Mouse (Mus musculus) MEL (cell line): Measurements from ENCODE around the gene Mr1. TPM values are rescaled to one million over a fixed set of nuclear protein-coding genes. Genes with fewer than 3 reads are reported as not detected.
"Not testable (repeated sequence)": the region's sequence is repeated elsewhere in the genome, so short reads cannot be mapped to it uniquely, and the experiment has no call there.

ENCODE experiments used
- DNase-seq: peaks from one replicate; pipeline ENCODE4 v3.0.0; 2011; ENCODE audit warnings: low read depth, low spot score
- H3K27ac ChIP-seq: 2 replicates; pipeline ENCODE4 v1.5.1; 2012; ENCODE audit warnings: low read depth, mild to moderate bottlenecking, control low read depth, low read length, moderate library complexity; ENCODE audit not compliant: control insufficient read depth
- H3K27me3 ChIP-seq, 2 experiments: fragments of 150-350 bp in 1 of 2; sonication (generic) in 1 of 2; 2 replicates each; pipeline ENCODE4 v1.6.1; 2012; ENCODE audit warnings: low read length in 2 of 2, mild to moderate bottlenecking in 2 of 2, improper control_type of control experiment in 1 of 2, moderate library complexity in 1 of 2; ENCODE audit not compliant: insufficient read depth in 2 of 2, control insufficient read depth in 1 of 2
- H3K36me3 ChIP-seq, 2 experiments: 2 replicates each; pipeline ENCODE4 v1.6.1; 2012 to 2014; ENCODE audit warnings: low read length in 2 of 2, improper control_type of control experiment in 1 of 2, inconsistent platforms in 1 of 2, mild to moderate bottlenecking in 1 of 2; ENCODE audit not compliant: insufficient read depth in 2 of 2, control insufficient read depth in 1 of 2
- H3K4me1 ChIP-seq, 2 experiments: fragments of 150-350 bp in 1 of 2; sonication (generic) in 1 of 2; 2 replicates each; pipeline ENCODE4 v1.6.1; 2012; ENCODE audit warnings: low read length in 2 of 2, improper control_type of control experiment in 1 of 2, mild to moderate bottlenecking in 1 of 2; ENCODE audit not compliant: insufficient read depth in 2 of 2, control insufficient read depth in 1 of 2
- H3K4me3 ChIP-seq, 2 experiments: fragments of 150-350 bp in 1 of 2; sonication (generic) in 1 of 2; 2 replicates each; pipeline ENCODE4 v1.5.1; 2012; ENCODE audit warnings: low read depth in 2 of 2, low read length in 2 of 2, mild to moderate bottlenecking in 2 of 2, moderate library complexity in 2 of 2, control low read depth in 1 of 2, improper control_type of control experiment in 1 of 2; ENCODE audit not compliant: control insufficient read depth in 1 of 2, insufficient read depth in 1 of 2
- H3K79me2 ChIP-seq: 2 replicates; pipeline ENCODE4 v1.6.1; 2012; ENCODE audit warnings: mild to moderate bottlenecking, low read length, moderate library complexity; ENCODE audit not compliant: control insufficient read depth, poor library complexity, insufficient read depth
- H3K9ac ChIP-seq: 2 replicates; pipeline ENCODE4 v1.6.1; 2012; ENCODE audit warnings: low read depth, mild to moderate bottlenecking, control low read depth, low read length, moderate library complexity; ENCODE audit not compliant: control insufficient read depth, poor library complexity, severe bottlenecking
- H3K9me3 ChIP-seq: fragments of 150-350 bp; sonication (generic); replicated peaks from 2 replicates; pipeline ENCODE4 v1.6.1; 2012; ENCODE audit warnings: mild to moderate bottlenecking, low read length, improper control_type of control experiment, moderate library complexity; ENCODE audit not compliant: insufficient read depth
- CHD1 ChIP-seq: IDR thresholded peaks from 2 replicates; pipeline ENCODE4 v1.6.1; 2012; ENCODE audit warnings: low read depth, mild to moderate bottlenecking, inconsistent platforms, low read length, improper control_type of control experiment
- E2F4 ChIP-seq: IDR thresholded peaks from 2 replicates; pipeline ENCODE4 v1.6.1; 2011; ENCODE audit warnings: low read depth, low read length, improper control_type of control experiment, borderline replicate concordance
- ELF1 ChIP-seq: IDR thresholded peaks from 2 replicates; pipeline ENCODE4 v1.6.1; 2014; ENCODE audit warnings: low read depth, mild to moderate bottlenecking, inconsistent platforms, low read length, improper control_type of control experiment, moderate library complexity
- EP300 ChIP-seq, 2 experiments: IDR thresholded peaks; 2 replicates each; pipeline ENCODE4 v1.6.1; 2011; ENCODE audit warnings: improper control_type of control experiment in 2 of 2, low read length in 2 of 2, low read depth in 1 of 2, mild to moderate bottlenecking in 1 of 2
- ETS1 ChIP-seq: IDR thresholded peaks from 2 replicates; pipeline ENCODE4 v1.6.1; 2012; ENCODE audit warnings: low read depth, mild to moderate bottlenecking, inconsistent platforms, low read length, improper control_type of control experiment, moderate library complexity
- GATA1 ChIP-seq: IDR thresholded peaks from 2 replicates; pipeline ENCODE4 v1.6.1; 2011; ENCODE audit warnings: low read depth, low read length, improper control_type of control experiment
- HCFC1 ChIP-seq: IDR thresholded peaks from 2 replicates; pipeline ENCODE4 v1.6.1; 2012; ENCODE audit warnings: low read depth, mild to moderate bottlenecking, inconsistent platforms, low read length, improper control_type of control experiment, moderate library complexity
- KAT2A ChIP-seq: conservative IDR thresholded peaks from 2 replicates; pipeline ENCODE4 v1.6.1; 2012; ENCODE audit warnings: low read depth, low read length, improper control_type of control experiment, inconsistent platforms
- MAFK ChIP-seq: IDR thresholded peaks from 2 replicates; pipeline ENCODE4 v1.6.1; 2011; ENCODE audit warnings: low read depth, mild to moderate bottlenecking, low read length, improper control_type of control experiment, borderline replicate concordance
- MAX ChIP-seq: IDR thresholded peaks from 2 replicates; pipeline ENCODE4 v1.6.1; 2011; ENCODE audit warnings: low read length, improper control_type of control experiment
- MXI1 ChIP-seq: IDR thresholded peaks from 2 replicates; pipeline ENCODE4 v1.6.1; 2011; ENCODE audit warnings: mild to moderate bottlenecking, low read depth, low read length, improper control_type of control experiment
- MYB ChIP-seq: IDR thresholded peaks from 2 replicates; pipeline ENCODE4 v1.6.1; 2011; ENCODE audit warnings: mild to moderate bottlenecking, low read depth, low read length, improper control_type of control experiment
- MYC ChIP-seq: IDR thresholded peaks from 2 replicates; pipeline ENCODE4 v1.6.1; 2011; ENCODE audit warnings: low read depth, mild to moderate bottlenecking, low read length, improper control_type of control experiment, moderate library complexity
- NELFE ChIP-seq: IDR thresholded peaks from 2 replicates; pipeline ENCODE4 v1.6.1; 2011; ENCODE audit warnings: low read depth, low read length, improper control_type of control experiment
- POLR2A ChIP-seq, 2 experiments: IDR thresholded peaks; 2 replicates each; pipeline ENCODE4 v1.6.1; 2011 to 2012; ENCODE audit warnings: low read length in 2 of 2, mild to moderate bottlenecking in 2 of 2, control low read depth in 1 of 2, improper control_type of control experiment in 1 of 2, low read depth in 1 of 2, moderate library complexity in 1 of 2; ENCODE audit not compliant: control insufficient read depth in 1 of 2, insufficient read depth in 1 of 2, poor library complexity in 1 of 2
- POLR2AphosphoS5 ChIP-seq: IDR thresholded peaks from 2 replicates; pipeline ENCODE4 v1.6.1; 2012; ENCODE audit warnings: low read depth, borderline replicate concordance, mild to moderate bottlenecking, inconsistent platforms, low read length, moderate library complexity, mixed read lengths
- RAD21 ChIP-seq: IDR thresholded peaks from 2 replicates; pipeline ENCODE4 v1.6.1; 2011; ENCODE audit warnings: mild to moderate bottlenecking, low read depth, low read length, improper control_type of control experiment
- RCOR1 ChIP-seq: IDR thresholded peaks from 2 replicates; pipeline ENCODE4 v1.6.1; 2012; ENCODE audit warnings: low read depth, mild to moderate bottlenecking, inconsistent platforms, low read length, improper control_type of control experiment
- SMC3 ChIP-seq: IDR thresholded peaks from 2 replicates; pipeline ENCODE4 v1.6.1; 2011; ENCODE audit warnings: low read depth, low read length, improper control_type of control experiment
- TAL1 ChIP-seq: IDR thresholded peaks from 2 replicates; pipeline ENCODE4 v1.6.1; 2012; ENCODE audit warnings: mild to moderate bottlenecking, inconsistent platforms, low read length, moderate library complexity, mixed read lengths
- TBP ChIP-seq: IDR thresholded peaks from 2 replicates; pipeline ENCODE4 v1.8.0; 2011; ENCODE audit warnings: low read depth, low read length, improper control_type of control experiment
- TCF12 ChIP-seq: IDR thresholded peaks from 2 replicates; pipeline ENCODE4 v1.6.1; 2014; ENCODE audit warnings: low read depth, mild to moderate bottlenecking, inconsistent platforms, low read length, improper control_type of control experiment, moderate library complexity
- UBTF ChIP-seq: IDR thresholded peaks from 2 replicates; pipeline ENCODE4 v1.6.1; 2012; ENCODE audit warnings: low read depth, mild to moderate bottlenecking, inconsistent platforms, low read length, improper control_type of control experiment, moderate library complexity, borderline replicate concordance; ENCODE audit not compliant: insufficient read depth
- USF1 ChIP-seq: IDR thresholded peaks from 2 replicates; pipeline ENCODE4 v1.6.1; 2014; ENCODE audit warnings: low read depth, mild to moderate bottlenecking, inconsistent platforms, low read length, improper control_type of control experiment, moderate library complexity
- ZKSCAN1 ChIP-seq: IDR thresholded peaks from 2 replicates; pipeline ENCODE4 v1.6.1; 2012; ENCODE audit warnings: low read depth, mild to moderate bottlenecking, inconsistent platforms, low read length, improper control_type of control experiment, moderate library complexity
- ZMIZ1 ChIP-seq: IDR thresholded peaks from 2 replicates; pipeline ENCODE4 v1.6.1; 2012; ENCODE audit warnings: low read depth, mild to moderate bottlenecking, inconsistent platforms, low read length, improper control_type of control experiment, moderate library complexity
- ZNF384 ChIP-seq: IDR thresholded peaks from 2 replicates; pipeline ENCODE4 v1.6.1; 2012; ENCODE audit warnings: low read depth, mild to moderate bottlenecking, inconsistent platforms, low read length, improper control_type of control experiment
- polyA plus RNA-seq, 2 experiments: library from polyadenylated mRNA; stranded (reverse) in 1 of 2; unstranded in 1 of 2; fragments of >175 nt in 1 of 2; fragments of >200 nt in 1 of 2; gene quantifications; 2 replicates each; pipeline versions ENCODE4 v1.2.1 to v1.2.4; 2012; ENCODE audit warnings: low replicate concordance in 2 of 2, low read depth in 1 of 2; ENCODE audit not compliant: insufficient read length in 2 of 2, insufficient read depth in 1 of 2, missing spikeins in 1 of 2
- total RNA-seq: library from RNA; depleted of rRNA; stranded (reverse); fragments of 300-350 nt; gene quantifications from 2 replicates; pipeline ENCODE4 v1.2.3, GENCODE M21; 2012

Mr1 gene
- total and polyA plus RNA-seq, 3 experiments: 2.0 to 3.9 TPM; not detected in 1

DNA sequence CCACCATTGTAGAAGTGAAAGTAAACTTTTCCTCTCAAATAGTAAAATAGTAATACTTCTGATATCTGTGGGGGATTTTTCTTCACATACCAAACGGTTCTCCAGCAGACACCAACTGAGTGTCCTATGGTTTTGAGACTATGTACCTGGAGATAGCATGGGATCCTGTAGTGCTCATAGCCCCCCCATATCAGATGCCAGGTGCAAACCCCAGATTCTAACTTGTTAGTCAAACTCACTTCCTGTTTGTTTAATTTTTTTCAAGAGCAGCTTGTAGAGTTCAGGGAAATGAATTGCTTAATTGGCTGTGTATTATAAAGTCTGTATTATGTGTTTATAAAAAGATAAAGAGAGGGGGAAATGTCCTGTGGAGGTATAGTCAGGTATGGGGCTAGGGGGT lies 27.8 kb upstream of the Mr1 start:
- no peaks in the 10 kb centered on the region for H3K27me3 ChIP-seq
- no peak overlapping the region; the same call in 1 of the 2 replicates for H3K27ac ChIP-seq
- no peak overlapping the region for H3K9ac ChIP-seq
- peaks cover 0 to 13% of the 10 kb centered on the region in 2 experiments; a peak in 2 of 4 replicates for H3K4me1 ChIP-seq
- peaks cover 2% of the 10 kb centered on the region; the same call in 1 of the 2 replicates for H3K79me2 ChIP-seq
- no peaks in the 10 kb centered on the region for H3K9me3 ChIP-seq
- H3K36me3 ChIP-seq: peaks cover 2 to 5% of the 10 kb centered on the region in 2 experiments; a peak in 3 of 4 replicates
- no peak overlapping the region for H3K4me3 ChIP-seq
- DNase-seq: peak; percentile 65
- no peak for TF ChIP-seq KAT2A
- peak; percentile 64 for TF ChIP-seq ETS1
- TF ChIP-seq UBTF: no peak
- peak; percentile 71 to 76 for TF ChIP-seq EP300 (IDR thresholded peaks at IDR 0.05; ENCODE audit: low read depth in 1 of 2, low read length in 2 of 2)
- TF ChIP-seq USF1: no peak
- no peak for TF ChIP-seq SMC3
- TF ChIP-seq TBP: no peak
- no peak for TF ChIP-seq ZMIZ1
- no peak for TF ChIP-seq RAD21
- no peak for TF ChIP-seq ZKSCAN1
- TF ChIP-seq MYB: no peak
- TF ChIP-seq ZNF384: peak; percentile 78
- TF ChIP-seq MXI1: no peak
- TF ChIP-seq RCOR1: no peak
- TF ChIP-seq MAX: no peak
- peak; percentile 68 for TF ChIP-seq TAL1
- no peak for TF ChIP-seq NELFE
- no peak for TF ChIP-seq MAFK
- no peak for TF ChIP-seq E2F4
- no peak for TF ChIP-seq POLR2AphosphoS5
- TF ChIP-seq GATA1: peak; percentile 65
- no peak for TF ChIP-seq CHD1
- TF ChIP-seq POLR2A (IDR thresholded peaks at IDR 0.05; ENCODE audit: control insufficient read depth in 1 of 2, insufficient read depth in 1 of 2, low read depth in 1 of 2, low read length in 2 of 2, poor library complexity in 1 of 2): no peak
- TF ChIP-seq MYC: no peak
- TF ChIP-seq TCF12: 0 out of 2 replicates have a peak, but pooled peaks have one; percentile 54
- TF ChIP-seq HCFC1: no peak
- TF ChIP-seq ELF1: peak; percentile 19; the same call in 1 of the 2 replicates

DNA sequence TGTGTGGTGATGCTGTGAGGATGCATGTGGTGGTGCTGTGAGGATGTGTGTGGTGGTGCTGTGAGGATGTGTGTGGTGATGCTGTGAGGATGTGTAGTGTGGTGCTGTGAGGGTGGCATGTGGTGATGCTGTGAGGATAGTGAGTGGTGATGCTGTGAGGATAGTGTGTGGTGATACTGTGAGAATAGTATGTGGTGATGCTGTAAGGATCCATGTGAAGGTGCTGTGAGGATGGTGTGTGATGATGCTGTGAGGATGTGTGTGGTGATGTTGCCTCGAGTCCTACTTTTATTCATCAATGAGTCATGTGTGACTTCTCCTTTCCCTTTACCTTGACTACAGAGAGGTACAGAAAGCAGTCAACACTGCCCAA lies 27.0 kb upstream of the Mr1 start:
- not testable (repeated sequence) for H3K9me3 ChIP-seq, H3K9ac ChIP-seq, H3K36me3 ChIP-seq, H3K27ac ChIP-seq, H3K27me3 ChIP-seq, H3K4me3 ChIP-seq, H3K79me2 ChIP-seq, DNase-seq
- H3K4me1 ChIP-seq: peaks cover 0 to 15% of the 10 kb centered on the region in 2 experiments; a peak in 3 of 4 replicates
